Mouse (Mus musculus) T-helper 1 cell (primary cell): ENCODE measurements around the gene Gnao1.

ENCODE experiments used
- in situ Hi-C: fragments of 300-600 bp; cut with MboI, MseI; formaldehyde crosslinking; loops from one replicate; pipeline ENCODE4 v1.15.1; 2025; ENCODE audit warnings: high pct_unique_total_duplicates

The Gnao1 gene

DNA sequence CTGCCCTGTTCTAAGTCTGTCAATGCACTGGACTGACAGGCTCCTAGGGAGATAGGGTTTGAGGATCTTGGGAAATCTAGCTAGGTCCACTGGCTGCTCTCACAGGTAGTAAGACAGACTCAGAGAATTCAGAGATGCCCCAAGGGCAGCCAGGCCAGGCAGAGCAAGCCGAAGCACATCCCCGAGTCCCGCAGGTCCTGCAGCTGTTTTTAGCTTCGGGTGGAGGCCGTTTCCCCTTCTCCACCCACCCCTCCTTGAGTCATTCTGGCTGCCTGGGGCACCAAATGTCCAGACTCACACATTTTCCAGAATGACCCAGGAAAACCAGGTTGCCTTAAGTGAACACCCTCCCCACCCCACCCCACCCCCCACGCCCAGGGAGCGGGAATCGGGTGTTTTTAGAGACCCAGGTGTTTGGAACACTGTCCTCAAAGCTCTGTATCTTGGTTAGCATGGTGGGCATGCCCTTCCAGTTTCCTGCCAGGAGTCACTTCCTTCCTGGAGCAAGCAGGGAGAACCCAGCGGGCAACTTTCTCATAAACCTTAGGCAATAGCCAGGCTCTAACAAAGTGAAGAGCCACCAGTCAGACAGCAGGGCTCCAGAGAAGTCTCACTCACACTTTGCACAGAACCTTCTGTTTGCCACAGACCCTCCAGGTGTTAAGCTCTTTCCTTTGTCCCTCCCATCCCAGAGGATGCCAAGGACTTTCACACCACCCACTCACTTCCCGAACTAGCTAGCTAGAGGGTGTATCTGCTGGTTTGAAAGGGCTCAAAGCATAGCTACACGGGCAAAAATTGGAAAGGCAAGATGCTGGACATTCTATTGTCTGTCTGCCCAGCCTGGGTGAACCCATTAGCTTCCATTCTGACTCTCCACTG, 131.0 kb downstream of the Gnao1 start:
- in situ Hi-C loops = no loop called here

DNA sequence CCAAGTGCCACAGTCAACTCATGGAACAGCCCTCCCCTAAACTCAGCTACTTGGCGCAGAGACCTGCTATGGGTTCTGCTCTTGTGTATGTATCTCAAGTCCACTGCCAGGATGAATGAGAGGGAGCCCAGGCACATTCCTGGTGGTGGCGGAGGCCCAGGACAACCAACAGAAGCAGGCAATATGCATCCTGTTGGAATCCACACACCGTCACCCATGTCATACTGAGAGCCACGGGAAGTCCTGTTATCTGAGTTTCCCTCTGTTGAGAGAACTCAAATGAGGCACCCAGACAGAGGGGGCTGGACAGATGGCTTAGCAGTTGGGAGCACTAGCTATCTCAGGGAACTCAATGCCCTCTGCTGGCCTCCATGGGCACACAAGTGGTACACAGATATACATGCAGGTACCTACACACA, 131.9 kb downstream of the Gnao1 start:
- in situ Hi-C loops = no loop called here

DNA sequence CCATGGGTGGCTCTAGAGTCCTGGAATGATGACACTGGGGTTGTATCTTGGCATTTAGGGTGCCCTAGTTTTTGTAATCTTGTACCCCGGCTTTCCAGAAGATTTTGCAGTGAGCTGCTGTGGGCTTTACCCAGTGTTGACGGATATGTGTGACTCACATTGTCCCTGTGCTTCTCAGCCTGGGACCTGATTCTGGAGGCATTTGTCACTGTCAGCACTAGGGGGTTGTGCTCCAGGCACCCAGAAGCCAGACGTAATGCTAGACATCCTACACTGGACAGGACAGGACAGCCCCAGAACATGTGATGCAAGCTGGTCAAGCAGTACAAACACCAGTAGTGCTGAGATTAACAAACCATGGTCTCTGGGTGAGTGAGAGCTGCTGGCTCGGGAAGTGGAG, 136.0 kb downstream of the Gnao1 start:
- in situ Hi-C loops = no loop called here

DNA sequence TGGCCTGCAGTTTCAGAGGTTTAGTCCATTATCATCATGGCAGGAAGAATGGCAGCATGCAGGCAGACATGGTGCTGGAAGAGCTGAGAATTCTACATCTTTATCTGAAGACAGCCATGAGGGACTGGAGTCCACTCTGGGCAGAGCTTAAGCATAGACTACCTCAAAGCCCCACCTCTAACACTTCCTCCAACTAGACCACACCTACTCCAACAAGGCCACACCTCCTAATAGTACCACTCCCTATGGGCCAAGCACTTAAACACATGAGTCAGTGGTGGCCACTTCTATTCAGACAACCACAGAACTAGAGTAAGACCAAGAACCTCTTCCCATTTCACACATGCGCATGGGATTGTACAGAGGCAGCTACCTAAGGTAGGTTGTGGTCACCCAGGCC, 136.6 kb downstream of the Gnao1 start:
- in situ Hi-C loops = no loop called here

DNA sequence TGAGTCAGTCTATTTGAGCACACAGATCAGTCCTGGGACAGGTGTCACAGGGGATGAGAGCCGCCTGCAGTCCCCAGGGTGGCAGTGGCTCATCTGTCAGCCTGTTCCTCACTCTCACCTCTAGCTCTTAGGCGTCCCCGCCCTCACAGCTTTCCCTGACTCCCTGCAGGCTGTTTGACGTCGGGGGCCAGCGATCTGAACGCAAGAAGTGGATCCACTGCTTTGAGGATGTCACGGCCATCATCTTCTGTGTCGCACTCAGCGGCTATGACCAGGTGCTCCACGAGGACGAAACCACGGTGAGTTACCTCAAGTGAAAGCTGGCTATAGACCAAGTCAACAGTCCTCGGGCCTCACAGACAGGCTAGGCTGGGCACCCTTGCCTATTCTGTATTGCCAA, 140.4 kb downstream of the Gnao1 start:
- in situ Hi-C loops = no loop called here

DNA sequence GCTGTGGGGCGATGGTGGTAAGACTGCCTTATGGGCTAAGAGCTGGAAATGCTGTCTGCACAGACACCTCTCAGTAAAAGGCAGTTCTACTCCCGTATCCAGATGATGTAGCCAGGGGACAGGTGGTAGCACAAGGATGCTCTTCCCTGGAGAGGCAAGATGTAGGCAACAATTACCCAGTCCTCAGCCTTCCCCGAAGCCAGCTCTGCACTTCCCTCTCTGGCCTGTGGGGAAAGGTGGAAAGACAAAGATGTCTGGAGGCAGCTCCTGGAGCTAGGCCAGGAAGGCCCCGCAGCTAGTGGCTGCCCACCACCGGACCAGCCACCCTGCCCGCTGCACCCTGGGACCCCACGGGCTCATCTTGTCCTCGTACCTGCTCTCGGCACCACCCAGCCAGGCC, 142.7 kb downstream of the Gnao1 start:
- in situ Hi-C loops = no loop called here

DNA sequence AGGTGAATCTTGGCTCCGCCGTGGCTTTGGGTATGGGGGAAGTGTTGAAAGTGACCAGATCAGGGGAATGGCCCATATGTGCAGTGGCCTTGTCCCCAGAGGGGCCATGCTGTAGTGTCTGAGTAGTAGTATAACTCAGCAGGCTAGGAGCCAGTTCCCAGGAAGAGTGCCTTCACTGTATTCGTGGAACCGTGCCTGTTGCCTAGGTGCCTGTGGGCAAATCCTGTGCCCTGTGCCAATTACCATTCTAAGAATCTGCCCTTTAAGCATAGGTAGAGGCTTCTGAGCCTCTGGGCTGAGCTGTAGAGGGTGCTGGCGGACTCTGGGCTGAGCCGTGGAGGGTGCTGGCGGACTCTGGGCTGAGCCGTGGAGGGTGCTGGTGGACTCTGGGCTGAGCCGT, 148.6 kb downstream of the Gnao1 start:
- in situ Hi-C loops = no loop called here

DNA sequence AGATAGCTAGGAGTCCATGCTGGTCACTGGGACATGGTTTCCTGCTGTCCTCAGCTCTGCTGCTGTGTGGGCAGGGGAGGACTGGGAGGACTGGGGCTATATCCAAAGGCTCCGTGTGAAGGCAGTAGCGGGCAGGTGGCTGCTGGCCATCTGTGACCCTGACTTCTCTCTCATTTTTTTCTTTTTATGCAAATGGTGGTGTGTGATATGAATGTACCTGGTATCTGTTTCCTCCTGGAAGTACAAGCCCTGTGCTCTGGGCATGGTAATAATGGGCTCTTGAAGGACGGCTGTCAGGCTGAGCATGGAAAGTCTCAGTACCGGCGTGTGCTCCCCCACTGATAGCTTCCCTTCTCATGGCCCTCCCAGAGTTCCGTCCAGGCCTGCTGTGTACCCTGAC, 151.1 kb downstream of the Gnao1 start:
- in situ Hi-C loops = no loop called here

DNA sequence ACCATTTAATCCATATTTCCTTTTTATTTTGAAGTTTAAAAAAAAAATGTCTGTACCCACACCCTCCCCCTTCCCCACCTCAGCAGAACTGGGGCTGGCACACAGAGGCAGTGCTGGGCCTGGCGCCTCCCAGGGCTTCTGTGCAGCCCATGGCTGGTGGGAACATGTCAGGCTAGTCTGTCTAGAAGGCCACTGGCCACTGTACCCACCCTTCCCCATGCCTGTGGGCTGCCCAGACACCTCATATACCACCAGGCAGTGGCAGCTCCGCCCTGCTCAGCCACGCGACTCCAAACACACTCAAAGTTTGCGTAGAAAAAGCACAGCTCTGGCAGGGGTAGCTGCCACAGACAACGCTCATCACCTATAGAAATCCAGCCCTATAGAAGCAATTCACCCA, 158.5 kb downstream of the Gnao1 start:
- in situ Hi-C loops = no loop called here

DNA sequence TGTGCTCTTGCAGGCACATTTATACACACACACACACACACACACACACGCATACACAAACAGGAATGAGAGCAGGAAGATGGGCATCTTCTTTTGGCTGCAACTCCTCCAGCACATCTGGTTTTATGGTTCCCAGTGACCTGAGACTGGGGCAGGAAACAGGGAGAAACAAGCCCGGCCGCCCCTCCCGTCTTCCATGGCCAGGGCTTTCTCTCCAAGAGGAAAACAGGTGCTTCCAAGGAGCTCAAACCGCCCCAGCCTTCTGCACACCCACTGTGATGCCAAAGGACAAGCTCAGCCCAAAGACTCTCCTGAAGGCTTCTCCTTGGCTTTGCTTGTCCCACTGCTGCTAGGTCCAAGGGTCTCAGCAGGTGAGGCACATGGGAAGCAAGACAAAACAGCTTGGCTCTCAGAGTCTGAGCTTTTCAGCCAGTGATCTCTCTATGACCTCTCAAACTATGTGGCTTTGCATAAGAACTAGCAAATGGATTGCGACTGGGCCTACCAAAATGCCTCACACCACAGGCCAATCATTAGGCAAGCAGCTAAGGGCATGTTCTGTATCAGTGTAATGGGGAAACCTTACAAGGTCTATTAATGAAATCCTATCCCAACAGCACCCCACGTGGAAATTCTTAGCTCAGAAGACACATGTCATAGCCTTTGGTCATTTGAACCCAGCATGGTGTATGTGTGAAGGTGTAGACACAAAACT, 160.0 kb downstream of the Gnao1 start:
- in situ Hi-C loops = no loop called here

DNA sequence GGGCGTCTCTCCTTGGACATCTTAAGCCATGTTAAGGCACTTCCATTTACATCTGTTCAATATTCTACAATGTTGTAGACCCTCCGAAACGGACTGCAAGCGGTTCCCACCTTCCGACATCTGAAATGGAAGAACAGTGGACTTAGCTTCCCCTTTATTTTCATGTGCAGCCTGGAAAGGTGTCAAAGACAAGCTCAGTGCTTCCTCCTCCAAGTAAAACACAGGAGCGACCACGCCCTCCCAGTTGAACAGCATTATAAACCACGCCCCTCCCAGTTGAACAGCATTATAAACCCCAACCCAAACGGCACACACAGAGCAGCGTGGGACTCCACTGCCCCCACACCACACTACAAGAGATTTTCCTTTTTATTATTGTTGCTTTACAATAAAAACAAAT, 161.7 kb downstream of the Gnao1 start:
- in situ Hi-C loops = no loop called here

DNA sequence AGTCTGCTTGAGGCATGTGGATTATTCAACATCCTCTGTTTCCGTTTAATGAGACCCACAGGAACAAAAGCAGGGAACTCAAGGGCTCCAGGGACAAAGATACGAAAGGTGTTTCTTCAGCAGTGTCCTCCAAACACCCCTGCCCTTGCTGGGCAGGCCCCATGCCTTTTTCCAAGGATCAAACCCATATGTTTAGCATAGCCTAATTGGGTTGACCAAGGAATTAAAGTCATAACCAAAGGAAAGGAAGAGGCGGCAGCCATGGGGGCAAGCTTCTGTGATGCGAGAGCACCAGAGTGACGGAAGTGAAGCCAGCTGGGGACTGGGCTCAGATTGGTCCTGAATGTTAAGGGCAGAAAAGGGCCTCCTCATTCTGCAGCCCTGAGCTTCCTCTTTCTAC, 162.4 kb downstream of the Gnao1 start:
- in situ Hi-C loops = no loop called here

DNA sequence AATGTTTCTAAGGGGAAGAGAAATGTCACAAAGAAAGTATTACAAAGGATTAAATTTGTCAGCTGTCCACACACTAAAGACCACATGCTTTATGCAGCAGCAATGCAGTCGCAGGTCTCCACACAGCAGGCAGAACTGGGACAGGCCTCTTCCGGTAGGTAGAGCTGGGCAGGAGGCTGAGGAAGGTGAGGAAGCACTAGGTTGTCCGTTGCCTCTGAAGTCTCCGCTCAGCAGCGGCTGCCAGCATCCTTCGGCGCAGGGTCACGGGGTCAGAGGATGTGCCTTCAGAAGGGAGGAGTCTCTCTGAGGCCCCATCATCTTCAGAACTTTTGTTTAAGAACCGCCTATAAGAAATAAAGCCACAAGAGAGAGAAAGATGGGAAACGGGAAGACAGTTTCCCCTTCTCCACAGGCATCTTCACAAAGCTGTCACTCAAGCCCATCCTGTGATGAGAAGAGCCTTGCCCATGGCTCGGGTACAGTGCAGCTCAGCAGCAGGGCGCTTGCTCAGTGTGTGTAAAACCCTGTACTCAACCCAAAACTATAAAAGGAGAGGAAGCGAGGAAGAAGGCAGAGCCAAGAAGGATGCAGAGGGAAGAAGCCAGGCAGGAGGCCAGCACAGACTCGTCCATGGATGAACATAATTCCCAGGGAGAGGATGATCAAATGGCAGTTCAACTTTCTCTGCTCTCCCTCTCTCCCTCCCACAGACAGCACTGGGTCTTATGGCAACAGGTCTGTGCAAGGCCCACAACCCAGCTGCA, 163.4 kb downstream of the Gnao1 start:
- in situ Hi-C loops = no loop called here

DNA sequence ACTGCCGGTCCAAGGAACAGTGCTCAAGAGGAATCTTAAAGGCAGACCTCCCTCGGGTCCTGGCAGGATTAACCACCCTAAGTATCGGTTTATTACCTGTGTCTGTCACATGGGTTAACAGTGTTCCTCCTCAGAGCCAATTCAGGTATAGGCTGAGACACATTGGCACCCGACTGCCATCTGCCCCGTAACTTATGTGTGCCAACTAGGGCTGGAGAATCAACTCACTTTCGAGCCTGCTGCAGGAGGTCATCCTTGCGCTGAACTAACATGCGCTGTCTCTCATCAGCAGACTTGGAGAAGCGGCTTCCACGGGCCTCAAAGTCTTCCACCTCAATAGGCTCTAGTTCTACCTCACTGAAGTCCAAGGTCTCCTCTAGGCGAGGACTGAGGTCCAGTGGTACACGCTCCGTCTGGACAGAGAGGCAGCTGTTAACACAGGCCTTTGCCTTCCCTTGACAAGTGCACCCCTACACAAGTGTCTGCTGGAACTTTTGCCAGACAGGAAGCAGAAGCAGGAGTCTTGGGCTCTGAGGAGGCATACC, 164.1 kb downstream of the Gnao1 start:
- in situ Hi-C loops = no loop called here

DNA sequence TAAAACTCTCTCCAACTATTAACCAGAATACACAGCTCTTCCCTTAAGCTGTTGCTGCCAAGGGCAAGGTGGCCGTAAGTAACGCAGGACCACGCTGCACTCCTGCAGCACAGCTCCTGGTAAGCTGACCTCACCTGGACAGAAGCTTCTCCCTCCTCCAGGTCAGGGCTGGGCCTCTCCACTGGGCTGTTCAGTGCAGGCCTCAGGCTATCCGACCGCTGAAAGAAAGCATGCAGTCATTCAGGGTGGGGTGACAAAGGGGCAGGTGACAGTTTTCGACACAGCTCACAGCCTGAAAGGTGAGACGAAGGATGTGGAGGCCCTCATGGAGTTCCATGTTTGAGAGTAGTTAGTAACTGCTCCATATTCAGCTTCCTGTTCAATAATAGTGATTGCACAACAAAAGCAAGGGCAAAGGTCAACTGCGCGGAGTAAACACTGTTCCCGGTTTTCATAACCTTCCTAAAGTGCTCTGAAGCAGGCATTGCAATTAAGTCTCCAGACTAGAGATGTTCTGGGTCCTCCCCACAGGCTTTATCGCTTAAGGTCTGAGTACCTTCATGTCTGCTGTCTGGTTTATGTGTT, 164.9 kb downstream of the Gnao1 start:
- in situ Hi-C loops = no loop called here

DNA sequence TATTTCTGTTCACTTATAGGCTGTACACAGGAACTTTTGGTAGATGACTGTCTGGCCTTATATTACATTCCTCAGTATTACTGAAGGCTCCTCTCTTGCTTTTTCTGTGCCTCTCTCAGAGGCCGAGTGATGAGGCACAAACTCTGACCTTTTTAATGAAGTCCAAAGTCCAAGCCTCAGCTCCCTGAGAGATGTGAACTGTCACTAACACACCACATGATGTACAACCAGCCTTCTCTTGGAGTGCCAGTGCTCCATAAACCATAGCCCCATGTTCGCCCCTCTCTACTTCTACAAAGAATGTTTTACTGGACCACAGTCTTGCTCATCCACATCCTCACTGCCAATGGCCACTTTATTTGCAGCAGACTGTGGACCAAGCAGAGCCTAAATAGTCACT, 165.6 kb downstream of the Gnao1 start:
- in situ Hi-C loops = no loop called here

DNA sequence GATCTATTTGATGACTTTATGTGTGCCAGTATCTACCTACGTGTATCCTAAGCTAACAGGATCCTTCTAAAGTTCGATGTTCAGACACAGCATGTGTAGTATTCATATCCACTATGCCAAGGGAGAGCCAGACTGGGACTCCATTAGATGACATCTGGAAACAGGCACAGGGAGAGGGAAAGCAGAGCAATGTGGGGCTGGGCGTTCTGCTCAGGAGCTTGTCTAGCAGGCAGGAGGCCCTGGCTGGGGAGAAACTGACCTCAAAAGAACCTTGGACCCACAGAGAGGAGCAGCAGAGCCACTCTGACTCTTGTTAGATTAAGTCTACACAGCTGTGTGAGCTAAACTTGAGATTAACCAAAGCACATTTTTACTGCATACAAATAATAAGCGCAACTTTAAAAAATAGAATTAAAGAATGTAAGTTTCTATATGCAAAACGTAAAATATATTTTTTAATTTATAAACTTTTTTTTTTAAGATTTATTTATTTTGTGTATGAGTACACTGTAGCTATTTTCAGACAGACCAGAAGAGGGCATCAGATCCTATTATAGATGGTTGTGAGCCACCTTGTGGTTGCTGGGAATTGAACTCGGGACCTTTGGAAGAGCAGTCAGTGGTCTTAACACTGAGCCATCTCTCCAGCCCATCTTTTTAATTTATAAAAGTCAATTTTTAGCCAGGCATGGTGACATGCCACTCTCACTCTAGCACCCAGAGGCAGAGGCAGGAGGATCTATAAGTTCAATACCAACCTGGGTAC, 166.9 kb downstream of the Gnao1 start:
- in situ Hi-C loops = no loop called here

DNA sequence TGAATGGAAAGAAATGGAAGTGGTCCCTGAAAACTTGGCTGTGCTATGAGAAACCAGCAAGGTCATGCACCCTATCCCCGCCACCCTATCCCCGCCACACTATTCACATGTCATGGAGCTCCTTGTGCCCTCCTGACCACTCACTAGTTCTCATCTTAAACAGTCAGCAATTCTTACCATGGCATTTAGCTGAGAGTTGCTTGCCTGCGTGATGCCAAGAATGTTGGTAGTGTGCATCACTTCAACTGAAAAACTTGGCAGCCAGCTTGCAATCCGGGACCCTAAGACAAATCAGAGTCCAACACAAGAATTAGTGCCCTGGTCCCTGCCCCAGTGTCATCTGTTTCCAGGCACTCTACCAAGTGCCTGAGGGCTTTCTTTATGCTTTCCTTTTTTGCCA, 170.4 kb downstream of the Gnao1 start:
- in situ Hi-C loops = loop anchor here (10.0 kb wide), 1 partner anchor 1905 kb away; the partner anchor contains the start of gene Got2

DNA sequence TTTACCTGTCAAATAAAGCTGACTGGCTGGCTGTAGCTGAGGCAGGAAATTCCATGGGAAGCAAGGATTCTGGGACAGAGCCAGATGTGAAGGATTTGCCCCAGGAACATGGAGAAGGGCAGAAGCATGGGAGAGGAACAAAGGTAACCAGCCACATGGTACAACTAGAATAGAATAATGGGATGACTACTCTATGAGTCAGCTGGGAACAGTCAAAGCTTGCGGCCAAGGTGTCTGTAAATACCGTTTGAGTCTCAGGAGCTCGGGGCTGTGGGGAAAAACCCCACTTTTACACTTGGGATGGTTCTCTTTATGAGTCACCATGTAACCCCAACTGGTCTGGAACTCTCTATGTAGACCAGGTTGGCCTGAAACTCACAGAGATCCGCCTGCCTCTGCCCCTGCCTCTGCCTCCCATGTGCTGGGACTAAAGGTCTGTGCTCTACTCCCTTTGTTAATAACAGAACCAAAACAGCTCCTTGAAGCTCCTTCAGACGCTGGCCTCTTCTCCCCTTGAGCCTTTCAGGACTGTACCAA, 172.0 kb downstream of the Gnao1 start:
- in situ Hi-C loops = loop anchor here (10.0 kb wide), 1 partner anchor 1903 kb away; the partner anchor contains the start of gene Got2

DNA sequence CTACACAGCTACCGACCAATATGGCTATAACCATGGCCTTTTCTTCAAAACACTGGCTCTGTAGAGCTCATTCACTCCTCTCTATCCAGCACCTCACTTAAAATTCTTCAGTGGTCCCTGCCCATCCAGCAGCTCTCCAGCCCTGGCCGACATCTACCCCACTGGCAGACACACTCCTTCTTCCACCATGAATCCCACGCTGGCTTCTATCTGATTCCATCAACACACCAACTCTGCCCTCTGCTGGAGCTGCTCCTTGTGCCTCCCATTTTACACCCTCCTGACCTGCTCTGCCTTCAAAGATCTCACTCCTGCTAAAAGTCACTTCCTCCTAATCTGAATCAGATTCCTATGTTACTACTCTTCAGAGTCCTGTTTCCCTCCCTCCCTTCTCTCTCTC, 174.1 kb downstream of the Gnao1 start:
- in situ Hi-C loops = loop anchor here (10.0 kb wide), 1 partner anchor 1901 kb away; the partner anchor contains the start of gene Got2
